Mouse (Mus musculus) myocyte (in vitro differentiated cells): Measurements from ENCODE around the gene Zfp36l1. TPM values are rescaled to one million over a fixed set of nuclear protein-coding genes. Genes with fewer than 3 reads are reported as not detected.

Experiments
- H3K27me3 ChIP-seq: one replicate; pipeline ENCODE4 v1.6.1; 2011; ENCODE audit not compliant: control insufficient read depth, insufficient read depth, insufficient read length
- H3K36me3 ChIP-seq: one replicate; pipeline ENCODE4 v1.6.1; 2011; ENCODE audit not compliant: control insufficient read depth, insufficient read depth
- H3K4me2 ChIP-seq: one replicate; pipeline ENCODE4 v1.6.1; 2011; ENCODE audit warnings: low read depth, control low read depth
- H3K4me3 ChIP-seq: one replicate; pipeline ENCODE4 v1.5.1; 2011; ENCODE audit warnings: mild to moderate bottlenecking, control low read depth, moderate library complexity
- H3K79me2 ChIP-seq: one replicate; pipeline ENCODE4 v1.6.1; 2011; ENCODE audit not compliant: control insufficient read depth, insufficient read depth
- H3ac ChIP-seq: one replicate; pipeline ENCODE4 v1.6.1; 2011; ENCODE audit not compliant: control insufficient read depth, insufficient read length
- CEBPB ChIP-seq: IDR thresholded peaks from 2 replicates; pipeline ENCODE4 v1.6.1; 2011; ENCODE audit warnings: mild to moderate bottlenecking, moderate library complexity; ENCODE audit not compliant: poor library complexity, insufficient read depth, severe bottlenecking
- E2F4 ChIP-seq: IDR thresholded peaks from one replicate; pipeline ENCODE4 v1.6.1; 2011; ENCODE audit warnings: mild to moderate bottlenecking, control low read depth, moderate library complexity; ENCODE audit not compliant: insufficient read depth
- MAX ChIP-seq: IDR thresholded peaks from one replicate; pipeline ENCODE4 v1.6.1; 2011; ENCODE audit warnings: low read depth, mild to moderate bottlenecking, control low read depth
- MYOD1 ChIP-seq, 3 experiments: IDR thresholded peaks; one replicate each; pipeline ENCODE4 v1.6.1; 2011; ENCODE audit warnings: control low read depth in 2 of 3, low read depth in 2 of 3, mild to moderate bottlenecking in 2 of 3, moderate library complexity in 1 of 3; ENCODE audit not compliant: insufficient read length in 2 of 3, control insufficient read depth in 1 of 3
- MYOG ChIP-seq, 3 experiments: IDR thresholded peaks; one replicate each; pipeline ENCODE4 v1.6.1; 2011; ENCODE audit warnings: control low read depth in 2 of 3, low read depth in 2 of 3, mild to moderate bottlenecking in 2 of 3; ENCODE audit not compliant: insufficient read length in 2 of 3, control insufficient read depth in 1 of 3, insufficient read depth in 1 of 3
- POLR2A ChIP-seq: IDR thresholded peaks from one replicate; pipeline ENCODE4 v1.6.1; 2011; ENCODE audit warnings: low read depth, mild to moderate bottlenecking, control low read depth, moderate library complexity; ENCODE audit not compliant: insufficient read length
- POLR2AphosphoS2 ChIP-seq: IDR thresholded peaks from one replicate; pipeline ENCODE4 v1.6.1; 2011; ENCODE audit warnings: low read depth, control low read depth; ENCODE audit not compliant: insufficient read length
- SRF ChIP-seq: IDR thresholded peaks from one replicate; pipeline ENCODE4 v1.6.1; 2011; ENCODE audit warnings: low read depth; ENCODE audit not compliant: control insufficient read depth, insufficient read length
- TCF12 ChIP-seq: IDR thresholded peaks from one replicate; pipeline ENCODE4 v1.6.1; 2011; ENCODE audit warnings: mild to moderate bottlenecking, control low read depth; ENCODE audit not compliant: poor library complexity, insufficient read depth, severe bottlenecking
- TCF3 ChIP-seq: IDR thresholded peaks from one replicate; pipeline ENCODE4 v1.6.1; 2011; ENCODE audit warnings: low read depth, control low read depth; ENCODE audit not compliant: insufficient read length
- USF1 ChIP-seq: IDR thresholded peaks from one replicate; pipeline ENCODE4 v1.6.1; 2011; ENCODE audit warnings: low read depth, mild to moderate bottlenecking, control low read depth, moderate library complexity
- polyA plus RNA-seq: library from polyadenylated mRNA; unstranded; fragments of >200 nt; fragmentation: generic; extraction: Trizol; gene quantifications from one replicate; pipeline ENCODE4 v1.2.1, GENCODE M21; 2012; ENCODE audit warnings: missing spikeins

Gene Zfp36l1
- polyA plus RNA-seq, 1 experiment = 35.7 TPM

GRCm38 (mm10) chr12:80114031-80114891, 1.4 kb upstream of the Zfp36l1 start:
- TF ChIP-seq POLR2A (peak; percentile 53), TCF3 (no peak), POLR2AphosphoS2 (peak; percentile 76), MYOD1 (IDR thresholded peaks at IDR 0.05; ENCODE audit: control insufficient read depth in 1 of 3, insufficient read length in 2 of 3, low read depth in 2 of 3) (peak in 1 of 3 experiments; percentile 34), MYOG (IDR thresholded peaks at IDR 0.05; ENCODE audit: control insufficient read depth in 1 of 3, insufficient read depth in 1 of 3, insufficient read length in 2 of 3, low read depth in 2 of 3) (peak in 1 of 3 experiments; percentile 22)
- H3K27me3 ChIP-seq = no peaks in the 10 kb centered on the region
- peaks cover 29% of the 10 kb centered on the region for H3K79me2 ChIP-seq
- peaks cover 3% of the 10 kb centered on the region for H3K36me3 ChIP-seq
- peak overlapping the region; percentile 100 for H3K4me2 ChIP-seq
- H3K4me3 ChIP-seq = peak overlapping the region; percentile 100
- H3ac ChIP-seq = peak overlapping the region; percentile 78

- no peak for TF ChIP-seq MAX
- TF ChIP-seq POLR2AphosphoS2 = no peak
- no peak for TF ChIP-seq CEBPB
- TF ChIP-seq POLR2A = peak; percentile 20
- no peak for TF ChIP-seq SRF
- no peak for TF ChIP-seq MYOG (IDR thresholded peaks at IDR 0.05; ENCODE audit: control insufficient read depth in 1 of 3, insufficient read depth in 1 of 3, insufficient read length in 2 of 3, low read depth in 2 of 3)
- no peak for TF ChIP-seq TCF12
- H3K4me3 ChIP-seq = peak overlapping the region; percentile 100
- H3K4me2 ChIP-seq = peak overlapping the region; percentile 100
Measured at GRCm38 (mm10) chr12:80113586-80114021, 791 bp upstream of the Zfp36l1 start.

GRCm38 (mm10) chr12:80112071-80112660, 647 bp downstream of the Zfp36l1 start:
- H3K4me3 ChIP-seq = peak overlapping the region; percentile 100
- H3K27me3 ChIP-seq = no peaks in the 10 kb centered on the region
- H3K79me2 ChIP-seq = peaks cover 29% of the 10 kb centered on the region
- peak overlapping the region; percentile 78 for H3ac ChIP-seq
- TF ChIP-seq TCF12 (no peak), E2F4 (no peak), MYOG (IDR thresholded peaks at IDR 0.05; ENCODE audit: control insufficient read depth in 1 of 3, insufficient read depth in 1 of 3, insufficient read length in 2 of 3, low read depth in 2 of 3) (no peak), SRF (no peak), POLR2A (peak; percentile 31)
- H3K4me2 ChIP-seq = peak overlapping the region; percentile 76
- H3K36me3 ChIP-seq = peaks cover 15% of the 10 kb centered on the region

More at GRCm38 (mm10) chr12:80113586-80114021, 791 bp upstream of the Zfp36l1 start:
- H3K36me3 ChIP-seq = peaks cover 4% of the 10 kb centered on the region
- H3ac ChIP-seq = peak overlapping the region; percentile 78
- H3K27me3 ChIP-seq = no peaks in the 10 kb centered on the region
- H3K79me2 ChIP-seq = peaks cover 29% of the 10 kb centered on the region

GRCm38 (mm10) chr12:80111131-80112070, 1.4 kb downstream of the Zfp36l1 start:
- Histone ChIP-seq H3ac (peak overlapping the region; percentile 78), H3K79me2 (peaks cover 29% of the 10 kb centered on the region), H3K27me3 (no peaks in the 10 kb centered on the region), H3K4me3 (peak overlapping the region; percentile 100), H3K4me2 (peak overlapping the region; percentile 76), H3K36me3 (peaks cover 16% of the 10 kb centered on the region)
- no peak for TF ChIP-seq E2F4
- peak; percentile 26 for TF ChIP-seq POLR2A
- TF ChIP-seq POLR2AphosphoS2 = no peak
- peak in 1 of 3 experiments; percentile 17 for TF ChIP-seq MYOG (IDR thresholded peaks at IDR 0.05; ENCODE audit: control insufficient read depth in 1 of 3, insufficient read depth in 1 of 3, insufficient read length in 2 of 3, low read depth in 2 of 3)

- peaks cover 29% of the 10 kb centered on the region for H3K79me2 ChIP-seq
- H3ac ChIP-seq = peak overlapping the region; percentile 78
- H3K27me3 ChIP-seq = no peaks in the 10 kb centered on the region
- peaks cover 16% of the 10 kb centered on the region for H3K36me3 ChIP-seq
- TF ChIP-seq TCF12 (no peak), USF1 (no peak), SRF (no peak), CEBPB (no peak), TCF3 (no peak), MYOD1 (IDR thresholded peaks at IDR 0.05; ENCODE audit: control insufficient read depth in 1 of 3, insufficient read length in 2 of 3, low read depth in 2 of 3) (no peak), POLR2A (no peak)
- peak overlapping the region; percentile 76 for H3K4me2 ChIP-seq
- H3K4me3 ChIP-seq = peak overlapping the region; percentile 100
Measured at GRCm38 (mm10) chr12:80110546-80110870, 2.3 kb downstream of the Zfp36l1 start.
